Mouse (Mus musculus) embryonic fibroblast, embryonic 13.5 days (primary cell): ENCODE data around the gene Inf2. TPM values are rescaled to one million over a fixed set of nuclear protein-coding genes. Genes with fewer than 3 reads are reported as not detected.

Source experiments
- H3K27ac ChIP-seq: 2 replicates; pipeline ENCODE4 v1.5.1; 2012; ENCODE audit warnings: low read length, control low read depth, inconsistent platforms; ENCODE audit not compliant: insufficient read depth
- H3K4me1 ChIP-seq: 2 replicates; pipeline ENCODE4 v1.6.1; 2011; ENCODE audit warnings: low read length; ENCODE audit not compliant: control insufficient read depth, insufficient read depth
- H3K4me3 ChIP-seq: 2 replicates; pipeline ENCODE4 v1.5.1; 2011; ENCODE audit warnings: mild to moderate bottlenecking, control low read depth, low read length; ENCODE audit not compliant: insufficient read depth
- CTCF ChIP-seq: IDR thresholded peaks from 2 replicates; pipeline ENCODE4 v1.5.1; 2011; ENCODE audit warnings: mild to moderate bottlenecking, control low read depth, low read length, moderate library complexity, borderline replicate concordance; ENCODE audit not compliant: insufficient read depth
- POLR2A ChIP-seq: IDR thresholded peaks from 2 replicates; pipeline ENCODE4 v1.6.1; 2011; ENCODE audit warnings: low read depth, mild to moderate bottlenecking, control low read depth, low read length, moderate library complexity
- polyA plus RNA-seq: library from polyadenylated mRNA; stranded (reverse); fragments of >200 nt; gene quantifications from 2 replicates; pipeline ENCODE4 v1.2.4, GENCODE M21; 2011; ENCODE audit warnings: low read depth; ENCODE audit not compliant: missing spikeins, insufficient read length

Inf2 gene
- polyA plus RNA-seq, 1 experiment: 67.6 TPM

GRCm38 (mm10) chr12:112549287-112549686 is 39.3 kb upstream of the Inf2 start:
- Histone ChIP-seq H3K4me3 (no peak overlapping the region), H3K27ac (no peak overlapping the region), H3K4me1 (no peaks in the 10 kb centered on the region)
- no peak for TF ChIP-seq CTCF
- no peak for TF ChIP-seq POLR2A

- Histone ChIP-seq H3K4me3 (no peak overlapping the region), H3K4me1 (no peaks in the 10 kb centered on the region), H3K27ac (no peak overlapping the region)
- TF ChIP-seq CTCF (peak; percentile 100), POLR2A (no peak)
These were observed 36.7 kb upstream of the Inf2 start for GRCm38 (mm10) chr12:112551861-112552375.

DNA sequence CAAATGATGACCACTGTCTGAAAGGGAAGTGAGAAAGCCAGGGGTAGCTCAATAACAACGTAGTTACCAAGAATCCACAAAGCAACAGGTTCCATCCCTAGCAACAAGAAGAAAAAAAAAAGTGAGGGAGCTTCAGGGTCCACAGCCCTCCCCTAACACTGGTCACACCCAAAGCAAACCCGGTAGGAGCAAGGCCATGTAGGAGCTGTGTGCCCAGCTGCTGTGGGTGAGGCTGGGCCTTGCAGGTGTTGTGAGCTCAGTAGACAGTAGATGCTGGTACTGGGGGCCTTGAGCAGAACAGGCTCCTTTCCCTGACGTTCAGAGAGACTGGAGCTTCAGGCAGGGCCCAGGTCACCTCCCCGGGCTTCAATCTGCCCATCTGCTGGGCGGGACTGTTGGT is 36.1 kb upstream of the Inf2 start:
- H3K4me3 ChIP-seq: no peak overlapping the region
- TF ChIP-seq POLR2A (no peak), CTCF (no peak)
- no peaks in the 10 kb centered on the region for H3K4me1 ChIP-seq
- no peak overlapping the region for H3K27ac ChIP-seq

DNA sequence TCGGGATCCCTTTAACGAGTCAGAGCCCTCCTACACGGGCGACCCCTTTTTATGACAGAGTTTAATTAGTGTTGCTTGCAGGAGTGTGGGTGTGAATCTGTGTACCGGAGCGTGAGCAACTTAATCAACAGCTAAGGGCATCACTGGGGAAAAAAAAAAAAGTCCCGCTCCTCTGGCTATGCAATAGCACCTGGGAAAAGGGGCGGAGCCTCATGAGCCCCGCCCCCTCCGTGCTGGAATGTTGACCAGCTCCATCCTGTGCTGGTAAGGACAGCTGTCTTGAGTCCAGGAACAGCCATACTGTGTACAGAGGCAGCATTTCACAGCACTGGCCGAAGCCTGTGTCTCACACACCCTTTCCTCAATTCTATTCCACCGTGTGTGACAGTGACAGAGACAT is 33.7 kb upstream of the Inf2 start:
- Histone ChIP-seq H3K4me3 (no peak overlapping the region), H3K4me1 (no peaks in the 10 kb centered on the region), H3K27ac (no peak overlapping the region)
- TF ChIP-seq POLR2A (no peak), CTCF (no peak)

- Histone ChIP-seq H3K4me1 (no peaks in the 10 kb centered on the region; the same call in 1 of the 2 replicates), H3K27ac (no peak overlapping the region), H3K4me3 (no peak overlapping the region)
- TF ChIP-seq POLR2A (no peak), CTCF (no peak)
These were observed 32.0 kb upstream of the Inf2 start for GRCm38 (mm10) chr12:112556531-112557060.

DNA sequence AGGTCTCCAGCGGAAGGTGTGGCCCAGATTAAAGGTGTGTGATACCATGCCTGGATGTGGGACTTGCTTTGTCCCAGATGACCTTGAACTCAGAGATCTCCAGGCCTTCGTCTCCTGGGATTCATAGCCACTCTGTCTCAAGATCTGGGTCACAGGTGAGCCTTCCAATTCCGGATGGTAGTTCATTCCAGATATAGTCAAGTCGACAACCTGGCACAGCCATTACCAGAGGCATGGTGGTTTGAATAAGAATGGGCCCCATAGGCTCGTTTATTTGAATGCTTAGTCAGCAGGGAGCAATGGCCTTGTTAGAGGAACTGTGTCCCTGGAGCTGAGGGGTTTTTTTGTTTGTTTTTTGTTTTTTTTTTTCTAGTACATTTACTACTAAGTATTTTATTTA is 31.4 kb upstream of the Inf2 start:
- Histone ChIP-seq H3K4me1 (no peaks in the 10 kb centered on the region; the same call in 1 of the 2 replicates), H3K27ac (no peak overlapping the region), H3K4me3 (no peak overlapping the region)
- TF ChIP-seq POLR2A: no peak
- TF ChIP-seq CTCF: no peak

DNA sequence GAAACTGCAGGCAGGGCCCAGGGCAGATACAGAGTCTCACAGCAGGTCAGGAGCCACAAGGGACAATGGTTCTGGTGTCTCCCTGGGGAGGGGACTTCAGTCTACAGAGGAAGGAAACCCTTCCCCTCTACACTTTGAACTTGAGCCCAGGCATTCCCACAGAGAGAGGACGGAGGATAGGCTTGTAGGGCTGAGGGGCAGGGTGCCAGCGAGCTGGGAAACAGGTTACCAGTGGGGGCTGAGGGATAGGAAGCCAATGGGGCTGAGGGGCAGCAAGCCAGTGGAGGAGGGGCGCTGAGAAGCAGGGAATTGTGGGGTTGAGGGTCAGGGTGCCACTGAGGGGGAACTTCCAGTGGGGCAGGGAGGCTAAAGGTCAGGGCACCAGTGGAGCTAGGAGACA is 29.4 kb upstream of the Inf2 start:
- Histone ChIP-seq H3K27ac (no peak overlapping the region), H3K4me1 (no peaks in the 10 kb centered on the region; the same call in 1 of the 2 replicates), H3K4me3 (no peak overlapping the region)
- TF ChIP-seq CTCF (no peak), POLR2A (no peak)

DNA sequence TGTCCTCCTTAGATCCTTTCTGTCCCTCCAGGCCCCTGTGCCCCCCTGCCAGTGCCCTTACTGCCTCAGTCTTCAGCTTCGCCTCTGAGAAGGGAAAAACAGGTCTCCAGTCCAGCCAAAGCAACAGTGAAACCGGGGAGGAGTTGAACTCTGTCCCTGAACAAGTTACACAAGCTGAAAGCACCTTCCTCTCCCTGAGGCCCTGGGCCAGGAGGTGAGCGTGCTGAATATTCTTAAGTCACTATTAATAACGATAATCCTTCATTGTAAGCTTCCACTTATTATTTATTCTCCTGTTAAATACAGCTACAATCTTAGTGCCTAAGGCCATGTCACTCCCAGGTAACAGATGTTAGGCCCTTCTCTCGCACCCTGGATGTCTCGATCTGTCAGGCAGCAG is 28.9 kb upstream of the Inf2 start:
- no peak overlapping the region for H3K27ac ChIP-seq
- no peak overlapping the region for H3K4me3 ChIP-seq
- H3K4me1 ChIP-seq: no peaks in the 10 kb centered on the region; the same call in 1 of the 2 replicates
- no peak for TF ChIP-seq CTCF

- peak; percentile 20; the same call in 1 of the 2 replicates for TF ChIP-seq CTCF
- no peak for TF ChIP-seq POLR2A
- Histone ChIP-seq H3K27ac (no peak overlapping the region), H3K4me3 (no peak overlapping the region), H3K4me1 (no peaks in the 10 kb centered on the region; the same call in 1 of the 2 replicates)
These were observed 28.3 kb upstream of the Inf2 start for GRCm38 (mm10) chr12:112560176-112560797.

DNA sequence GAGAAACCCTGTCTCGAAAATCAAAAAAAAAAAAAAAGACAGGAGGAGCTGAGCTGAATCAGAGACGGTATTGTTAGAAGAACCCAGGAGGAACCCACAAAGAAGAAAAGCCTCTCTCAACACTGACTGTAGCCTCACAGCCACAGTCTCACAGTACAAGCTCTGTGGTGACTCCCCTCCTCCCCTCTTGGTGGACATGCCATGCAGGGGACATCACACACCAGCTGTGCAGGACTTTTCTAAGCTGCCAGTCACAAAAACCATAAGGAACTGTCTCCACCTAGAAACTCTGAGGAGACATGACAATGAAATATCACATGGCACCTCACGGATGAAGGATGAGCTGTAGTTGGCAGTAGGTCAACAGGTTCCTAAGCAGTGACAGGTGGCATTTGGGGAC is 27.4 kb upstream of the Inf2 start:
- TF ChIP-seq CTCF (no peak), POLR2A (no peak)
- Histone ChIP-seq H3K4me3 (no peak overlapping the region), H3K4me1 (no peaks in the 10 kb centered on the region; the same call in 1 of the 2 replicates), H3K27ac (no peak overlapping the region)
